Mouse (Mus musculus): ENCODE data around the gene Golga2. TPM values are rescaled to one million over a fixed set of nuclear protein-coding genes. Genes with fewer than 3 reads are reported as not detected.

Golga2 gene
- total and polyA plus RNA-seq, 3 experiments: 15.4 to 27.1 (median 23.0) TPM

GRCm38 (mm10) chr2:32306176-32306575, 19.0 kb downstream of the Golga2 start:
- Histone ChIP-seq H3K4me2 (ENCODE audit: insufficient read depth, low read depth, poor library complexity, severe bottlenecking) (no peak overlapping the region), H3K79me2 (replicated peaks; ENCODE audit: control insufficient read depth, extremely low read depth, insufficient read depth, poor library complexity, severe bottlenecking) (no peaks in the 10 kb centered on the region), H3K27me3 (replicated peaks) (no peaks in the 10 kb centered on the region), H3K9ac (ENCODE audit: insufficient read depth, low read depth) (no peak overlapping the region), H3K4me3 (replicated peaks in 1 of 3; ENCODE audit: low read depth in 2 of 3, low read length in 2 of 3, poor library complexity in 1 of 3) (no peak overlapping the region), H3K36me3 (replicated peaks in 1 of 2; ENCODE audit: control insufficient read depth in 1 of 2, insufficient read depth in 1 of 2, low read length in 1 of 2) (peaks cover 65 to 85% of the 10 kb centered on the region in 2 experiments), H3K4me1 (ENCODE audit: control insufficient read depth in 1 of 2, insufficient read depth in 2 of 2) (peaks cover 8 to 23% of the 10 kb centered on the region in 2 experiments), H3K9me3 (replicated peaks; ENCODE audit: low read length) (no peaks in the 10 kb centered on the region), H3K27ac (ENCODE audit: insufficient read depth, low read depth) (no peak overlapping the region)
- dilution Hi-C loops (cut with MboI; ENCODE audit: extremely low pct_ligation_motif_present, extremely low pct_unique_long_range_greater_than_20kb, low sequenced_read_pairs) (no loop called here), in situ Hi-C loops (cut with MboI; ENCODE audit: low pct_ligation_motif_present, low pct_unique_long_range_greater_than_20kb, low sequenced_read_pairs) (no loop called here)
- TF ChIP-seq NELFE (IDR thresholded peaks at IDR 0.05; ENCODE audit: low read depth, low read length) (no peak), EP300 (IDR thresholded peaks at IDR 0.05; ENCODE audit: low read length) (no peak), TCF12 (IDR thresholded peaks at IDR 0.05; ENCODE audit: low read depth, low read length) (no peak), ZC3H11A (IDR thresholded peaks at IDR 0.05; ENCODE audit: low read depth, low read length) (no peak), ZMIZ1 (IDR thresholded peaks at IDR 0.05; ENCODE audit: low read depth, low read length) (no peak), E2F4 (IDR thresholded peaks at IDR 0.05; ENCODE audit: insufficient replicate concordance, low read depth, low read length) (no peak), POLR2A (IDR thresholded peaks at IDR 0.05; ENCODE audit: low read depth, low read length) (no peak), MXI1 (IDR thresholded peaks at IDR 0.05; ENCODE audit: low read depth, low read length) (no peak), JUN (IDR thresholded peaks at IDR 0.05; ENCODE audit: insufficient read depth, low read depth, low read length) (no peak), KAT2A (IDR thresholded peaks at IDR 0.05; ENCODE audit: insufficient replicate concordance, low read length) (no peak)
- DNase-seq (ENCODE audit: extremely low read depth): no peak

DNA sequence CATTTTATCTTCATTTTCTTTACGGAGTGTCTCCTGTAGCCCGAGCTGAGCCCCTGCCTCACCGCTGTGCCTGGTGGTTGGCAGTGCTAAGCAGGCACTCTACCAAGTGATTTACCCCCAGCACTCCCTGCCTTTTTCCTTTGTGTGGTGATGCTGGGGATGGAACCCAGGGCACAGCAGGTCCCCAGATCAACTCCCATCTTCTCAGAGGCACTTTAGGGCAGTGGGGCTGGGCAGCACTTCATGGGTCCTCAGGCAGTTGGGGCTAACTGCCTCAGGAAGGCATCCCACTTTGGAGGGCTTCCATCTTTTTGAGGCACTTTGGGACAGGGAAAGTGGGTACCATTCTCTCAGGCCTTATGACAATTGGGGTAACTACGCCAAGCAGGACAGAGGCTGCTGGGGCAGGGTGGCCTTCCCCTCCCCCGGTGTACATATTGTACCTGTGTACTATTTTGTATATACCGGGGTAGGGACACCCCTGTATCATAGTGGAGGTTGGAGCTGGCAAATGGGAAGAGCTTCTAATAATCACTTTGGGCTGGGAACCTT, 20.1 kb downstream of the Golga2 start:
- TF ChIP-seq MYC (IDR thresholded peaks at IDR 0.05; ENCODE audit: low read depth, low read length) (no peak), CHD1 (IDR thresholded peaks at IDR 0.05; ENCODE audit: low read depth, low read length) (no peak), CHD2 (IDR thresholded peaks at IDR 0.05; ENCODE audit: low read length) (no peak), TCF12 (IDR thresholded peaks at IDR 0.05; ENCODE audit: low read depth, low read length) (no peak), ELF1 (IDR thresholded peaks at IDR 0.05; ENCODE audit: low read depth, low read length) (no peak), BHLHE40 (IDR thresholded peaks at IDR 0.05; ENCODE audit: low read depth, low read length) (no peak), PAX5 (IDR thresholded peaks at IDR 0.05; ENCODE audit: low read length) (no peak), SMC3 (IDR thresholded peaks at IDR 0.05; ENCODE audit: low read depth, low read length) (no peak), ZC3H11A (IDR thresholded peaks at IDR 0.05; ENCODE audit: low read depth, low read length) (no peak), USF2 (conservative IDR thresholded peaks at IDR 0.05; ENCODE audit: low read depth, low read length) (no peak)
- dilution Hi-C loops (cut with MboI; ENCODE audit: extremely low pct_ligation_motif_present, extremely low pct_unique_long_range_greater_than_20kb, low sequenced_read_pairs): no loop called here
- no peak overlapping the region for H3K4me2 ChIP-seq (ENCODE audit: insufficient read depth, low read depth, poor library complexity, severe bottlenecking)
- H3K9ac ChIP-seq (ENCODE audit: insufficient read depth, low read depth): no peak overlapping the region
- H3K9me3 ChIP-seq (replicated peaks; ENCODE audit: low read length): no peaks in the 10 kb centered on the region
- H3K27me3 ChIP-seq (replicated peaks): no peaks in the 10 kb centered on the region
- in situ Hi-C loops (cut with MboI; ENCODE audit: low pct_ligation_motif_present, low pct_unique_long_range_greater_than_20kb, low sequenced_read_pairs): no loop called here
- H3K4me3 ChIP-seq (replicated peaks in 1 of 3; ENCODE audit: low read depth in 2 of 3, low read length in 2 of 3, poor library complexity in 1 of 3): no peak overlapping the region
- peaks cover 11 to 28% of the 10 kb centered on the region in 2 experiments for H3K4me1 ChIP-seq (ENCODE audit: control insufficient read depth in 1 of 2, insufficient read depth in 2 of 2)
- peaks cover 57 to 74% of the 10 kb centered on the region in 2 experiments for H3K36me3 ChIP-seq (replicated peaks in 1 of 2; ENCODE audit: control insufficient read depth in 1 of 2, insufficient read depth in 1 of 2, low read length in 1 of 2)
- no peak for DNase-seq (ENCODE audit: extremely low read depth)
- H3K79me2 ChIP-seq (replicated peaks; ENCODE audit: control insufficient read depth, extremely low read depth, insufficient read depth, poor library complexity, severe bottlenecking): no peaks in the 10 kb centered on the region
- no peak overlapping the region for H3K27ac ChIP-seq (ENCODE audit: insufficient read depth, low read depth)
